Mouse (Mus musculus) thymus, postnatal 0 days (tissue): ENCODE data around the gene Kcnj4. TPM values are rescaled to one million over a fixed set of nuclear protein-coding genes. Genes with fewer than 3 reads are reported as not detected.

ENCODE experiments used
- microRNA-seq: library from miRNA; unstranded; fragments of <30 nt; microRNA quantifications from one replicate; pipeline ENCODE4, GENCODE M21; 2016; ENCODE audit warnings: borderline number of aligned reads
- polyA plus RNA-seq: library from polyadenylated mRNA; unstranded; fragments of >200 nt; fragmentation: Nextera tagmentation; extraction: Ambion mirVana; gene quantifications from 2 replicates; pipeline ENCODE4 v1.2.1, GENCODE M21; 2015

Kcnj4 gene
- polyA plus RNA-seq, 1 experiment from 2014 or later: not detected

Small RNA genes lying within 50 kb of the gene (microRNA-seq; reads per million reads assigned to microRNA genes)
- gene Gm44302: not detected

Other genes starting within 250 kb of the Kcnj4 start
- gene Baiap2l2, start 219.7 kb downstream of the Kcnj4 start, polyA plus RNA-seq: 0.81 and 0.90 TPM in 2 replicates
- 12.8 and 15.2 TPM in 2 replicates for gene Pla2g6, start 176.9 kb downstream of the Kcnj4 start, polyA plus RNA-seq
- 7.2 and 8.7 TPM in 2 replicates for gene Maff, start 158.6 kb downstream of the Kcnj4 start, polyA plus RNA-seq
- 30.0 and 37.4 TPM in 2 replicates for gene Tmem184b, start 101.7 kb downstream of the Kcnj4 start, polyA plus RNA-seq
- gene Csnk1e, start 49.7 kb downstream of the Kcnj4 start, polyA plus RNA-seq: 52.2 and 70.8 TPM in 2 replicates
- 9.5 and 11.6 TPM in 2 replicates for gene Kdelr3, start 11.2 kb upstream of the Kcnj4 start, polyA plus RNA-seq
- 42.1 and 47.2 TPM in 2 replicates for gene Ddx17, start 41.5 kb upstream of the Kcnj4 start, polyA plus RNA-seq
- 3.2 and 4.2 TPM in 2 replicates for gene Dmc1, start 99.9 kb upstream of the Kcnj4 start, polyA plus RNA-seq
- 0.39 and 0.48 TPM in 2 replicates for gene Fam227a, start 153.7 kb upstream of the Kcnj4 start, polyA plus RNA-seq
- gene Cby1, start 154.0 kb upstream of the Kcnj4 start, polyA plus RNA-seq: 57.0 and 57.5 TPM in 2 replicates
- 280 and 287 TPM in 2 replicates for gene Tomm22, start 165.6 kb upstream of the Kcnj4 start, polyA plus RNA-seq
- gene Josd1, start 182.7 kb upstream of the Kcnj4 start, polyA plus RNA-seq: 15.5 and 16.3 TPM in 2 replicates
- 38.7 and 41.3 TPM in 2 replicates for gene Gtpbp1, start 185.6 kb upstream of the Kcnj4 start, polyA plus RNA-seq
- 12.4 and 18.4 TPM in 2 replicates for gene Sun2, start 237.3 kb upstream of the Kcnj4 start, polyA plus RNA-seq